Mouse (Mus musculus) Muller cell, postnatal 12 days (primary cell): ENCODE measurements around the gene Kctd15.

Experiments used
- DNase-seq: peaks from one replicate; pipeline ENCODE4 v3.0.0-alpha.2; 2015; ENCODE audit errors: inconsistent ontology term

Kctd15 gene

GRCm38 (mm10) chr7:34667874-34668273, 11.3 kb upstream of the Kctd15 start:
- no peak for DNase-seq

- DNase-seq = no peak
These were observed 6.6 kb upstream of the Kctd15 start for GRCm38 (mm10) chr7:34663145-34663544.

GRCm38 (mm10) chr7:34662227-34662626, 5.7 kb upstream of the Kctd15 start:
- DNase-seq = no peak

GRCm38 (mm10) chr7:34659386-34660085, 3.0 kb upstream of the Kctd15 start:
- no peak for DNase-seq

- peak; percentile 96 for DNase-seq
These were observed 1.3 kb downstream of the Kctd15 start for GRCm38 (mm10) chr7:34655086-34655839.

- peak; percentile 88 for DNase-seq
These were observed 2.0 kb downstream of the Kctd15 start for GRCm38 (mm10) chr7:34654441-34655085.

- DNase-seq = peak; percentile 50
These were observed 2.6 kb downstream of the Kctd15 start for GRCm38 (mm10) chr7:34653731-34654440.

GRCm38 (mm10) chr7:34652751-34653502, 3.6 kb downstream of the Kctd15 start:
- DNase-seq = peak; percentile 64

- DNase-seq = no peak
These were observed 5.2 kb downstream of the Kctd15 start for GRCm38 (mm10) chr7:34651381-34651780.

- peak; percentile 60 for DNase-seq
These were observed 9.5 kb downstream of the Kctd15 start for GRCm38 (mm10) chr7:34647052-34647451.

- DNase-seq = no peak
These were observed 10.3 kb downstream of the Kctd15 start for GRCm38 (mm10) chr7:34646144-34646795.

- DNase-seq = no peak
These were observed 10.9 kb downstream of the Kctd15 start for GRCm38 (mm10) chr7:34645623-34646022.

- DNase-seq = no peak
These were observed 11.9 kb downstream of the Kctd15 start for GRCm38 (mm10) chr7:34644591-34644990.

- DNase-seq = no peak
These were observed 13.2 kb downstream of the Kctd15 start for GRCm38 (mm10) chr7:34643329-34643728.

GRCm38 (mm10) chr7:34641968-34642367, 14.6 kb downstream of the Kctd15 start:
- DNase-seq = no peak

GRCm38 (mm10) chr7:34639798-34640197, 16.7 kb downstream of the Kctd15 start:
- no peak for DNase-seq

- no peak for DNase-seq
These were observed 19.9 kb downstream of the Kctd15 start for GRCm38 (mm10) chr7:34636661-34637060.

- DNase-seq = no peak
These were observed 23.4 kb downstream of the Kctd15 start for GRCm38 (mm10) chr7:34632966-34633742.

GRCm38 (mm10) chr7:34630211-34631085, 26.1 kb downstream of the Kctd15 start:
- peak; percentile 98 for DNase-seq
